Mouse (Mus musculus) CD4-positive helper T cell, adult 2 months (primary cell): ENCODE measurements at regions not wholly inside any gene's neighbourhood (a gene's known extent, or its start where the extent isn't known, plus 50 kb on each side); places are given as distances from the start of the nearest gene placed in this dataset.

Experiments used
- DNase-seq: peaks from one replicate; pipeline ENCODE4 v3.0.0-alpha.2; 2012; ENCODE audit warnings: low read depth, missing footprints, low spot score

DNA sequence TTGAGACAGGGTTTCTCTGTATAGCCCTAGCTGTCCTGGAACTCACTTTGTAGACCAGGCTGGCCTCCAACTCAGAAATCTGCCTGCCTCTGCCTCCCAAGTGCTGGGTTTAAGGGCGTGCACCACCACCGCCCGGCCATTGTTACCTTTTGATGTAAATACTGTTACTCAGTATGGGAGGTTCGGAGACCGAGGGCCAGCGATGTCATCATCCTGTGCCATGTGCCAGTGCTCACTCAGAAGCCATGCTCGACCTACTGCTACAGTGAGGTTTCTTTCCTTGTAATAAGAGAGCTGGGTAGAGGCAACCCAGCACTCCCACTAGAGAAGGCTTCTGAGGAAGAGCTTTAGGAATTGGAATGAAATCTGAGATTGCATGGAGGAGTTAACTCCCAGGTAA lies 191.6 kb upstream of the Tgfbr2 start:
- no peak for DNase-seq

DNA sequence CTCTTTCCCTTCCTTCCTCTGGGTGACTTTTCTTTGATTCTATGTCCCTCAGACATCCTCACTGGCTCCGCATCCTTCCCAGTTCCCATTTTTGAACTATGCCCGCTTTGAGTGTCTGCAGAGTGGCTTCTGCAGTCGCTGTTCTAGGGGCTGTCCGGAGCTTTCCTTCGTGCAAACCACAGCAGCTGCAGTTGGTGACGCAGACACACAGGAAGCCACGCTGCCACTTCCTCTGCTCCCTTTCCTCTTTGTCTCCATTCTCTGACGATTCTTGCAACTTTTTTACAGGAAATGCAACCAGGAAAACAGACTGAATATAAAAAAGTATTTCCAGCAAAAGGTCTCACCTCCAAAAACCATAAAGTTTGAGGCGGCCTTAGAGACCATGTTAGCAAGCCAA lies 191.0 kb upstream of the Tgfbr2 start:
- peak; percentile 91 for DNase-seq

- no peak for DNase-seq
These were observed 190.5 kb upstream of the Tgfbr2 start for GRCm38 (mm10) chr9:116365701-116366100.

- no peak for DNase-seq
These were observed 190.0 kb upstream of the Tgfbr2 start for GRCm38 (mm10) chr9:116365016-116365685.

- no peak for DNase-seq
These were observed 185.9 kb upstream of the Tgfbr2 start for GRCm38 (mm10) chr9:116361092-116361491.

DNA sequence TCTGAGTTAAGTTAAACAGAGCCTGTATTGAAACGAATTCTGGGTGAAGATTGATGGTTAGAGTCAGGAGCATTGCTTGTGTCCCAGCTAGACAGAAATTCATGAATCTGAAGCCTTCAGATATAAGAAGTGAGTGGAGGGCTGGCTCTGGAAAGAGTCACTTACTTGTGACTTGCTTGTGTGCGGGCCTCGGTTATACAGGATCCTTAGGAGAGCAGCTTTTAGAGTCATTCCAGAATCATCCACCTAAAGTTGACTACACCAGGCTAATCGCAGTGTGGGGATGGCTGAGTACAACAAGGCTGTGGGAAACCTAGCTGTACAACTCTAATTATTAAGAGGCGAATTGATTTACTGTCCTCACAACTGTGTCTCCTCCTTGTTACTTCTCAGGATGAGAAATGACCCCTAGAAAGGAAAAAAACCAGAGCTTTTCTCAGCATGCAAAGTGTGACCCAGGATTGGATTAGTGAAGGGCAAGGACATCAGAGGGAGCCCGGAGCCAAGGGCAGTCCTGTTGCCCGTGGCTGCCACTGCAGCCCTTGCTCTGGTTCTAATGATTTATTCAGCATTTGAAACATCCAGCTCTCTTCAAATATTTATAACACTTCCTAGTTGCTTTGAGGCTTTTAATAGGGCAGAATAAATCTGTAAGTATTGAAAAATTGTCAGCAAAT lies 179.0 kb upstream of the Tgfbr2 start:
- DNase-seq = no peak

GRCm38 (mm10) chr9:116352801-116353494 lies 177.8 kb upstream of the Tgfbr2 start:
- no peak for DNase-seq

- no peak for DNase-seq
These were observed 175.8 kb upstream of the Tgfbr2 start for GRCm38 (mm10) chr9:116350804-116351547.

DNA sequence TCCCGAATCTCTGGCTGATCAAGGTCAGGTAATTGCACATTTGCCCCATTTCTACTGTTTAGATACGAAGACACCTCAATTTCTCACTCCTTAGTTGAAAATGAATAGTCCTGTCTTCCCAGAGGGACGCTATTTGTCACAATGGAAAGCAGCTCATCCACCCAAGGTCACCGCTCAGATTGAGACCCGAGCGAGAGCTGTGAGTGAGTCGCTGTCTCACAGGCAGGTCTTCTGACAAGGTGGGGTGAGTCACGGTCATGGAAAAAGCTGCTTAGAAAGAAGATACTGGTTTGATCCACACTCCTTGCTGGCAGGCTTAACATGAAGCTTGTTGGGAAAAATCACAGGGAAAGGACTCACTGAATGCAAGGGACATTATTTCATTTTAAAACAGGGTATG lies 171.9 kb upstream of the Tgfbr2 start:
- DNase-seq = no peak

DNA sequence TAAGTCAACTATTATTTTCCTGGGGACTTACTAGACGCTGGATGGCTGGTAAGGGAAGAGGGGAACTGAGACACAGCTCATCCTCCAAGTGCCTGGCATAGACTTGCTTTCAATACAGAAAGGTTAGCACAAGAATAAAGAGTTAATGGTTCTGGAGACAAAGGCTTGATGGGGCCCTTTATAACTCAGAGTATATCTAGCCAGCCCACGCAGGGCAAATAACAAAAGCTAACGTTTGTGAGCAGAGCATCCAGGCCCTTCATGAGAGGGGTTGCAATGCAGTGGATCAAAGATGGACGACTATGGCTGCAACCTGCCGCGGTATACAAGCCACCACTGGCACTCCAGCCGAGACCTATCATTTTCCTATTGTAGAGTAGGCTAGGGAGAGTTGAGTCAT lies 171.3 kb upstream of the Tgfbr2 start:
- no peak for DNase-seq

GRCm38 (mm10) chr9:116343086-116343481 lies 167.9 kb upstream of the Tgfbr2 start:
- DNase-seq = no peak

GRCm38 (mm10) chr9:116342446-116343085 lies 167.4 kb upstream of the Tgfbr2 start:
- DNase-seq = no peak

GRCm38 (mm10) chr9:116342009-116342408 lies 166.8 kb upstream of the Tgfbr2 start:
- no peak for DNase-seq

- DNase-seq = peak; percentile 80
These were observed 165.8 kb upstream of the Tgfbr2 start for GRCm38 (mm10) chr9:116340952-116341351.

GRCm38 (mm10) chr9:116338729-116339100 lies 163.6 kb upstream of the Tgfbr2 start:
- DNase-seq = no peak

GRCm38 (mm10) chr9:116338093-116338728 lies 163.1 kb upstream of the Tgfbr2 start:
- peak; percentile 91 for DNase-seq

DNA sequence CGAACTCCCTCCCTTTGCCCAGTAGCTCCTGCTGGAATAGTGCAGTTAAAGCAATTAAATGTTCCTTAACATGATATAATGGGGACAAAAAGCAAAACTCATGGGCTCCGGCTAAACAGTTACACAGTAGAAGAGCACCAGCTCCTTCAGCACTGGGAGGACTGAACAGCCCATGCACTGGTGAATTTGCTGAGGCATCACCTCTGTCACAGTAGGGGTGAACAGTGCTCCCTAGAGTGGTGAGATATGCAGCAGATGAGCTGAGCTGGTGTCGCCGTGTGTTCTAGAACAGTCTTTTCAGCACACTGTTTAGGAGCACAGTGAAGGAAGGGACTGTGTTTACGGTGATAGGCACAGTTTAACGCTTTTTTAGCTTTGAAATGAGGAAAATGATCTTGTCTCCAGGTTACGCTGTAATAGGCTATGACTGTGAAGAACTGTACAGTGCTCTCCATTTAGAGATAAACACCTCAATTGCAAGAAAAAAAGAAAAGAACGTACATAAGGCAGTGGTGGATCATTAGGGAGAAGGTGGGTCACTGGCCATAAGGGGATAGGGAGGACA lies 162.4 kb upstream of the Tgfbr2 start:
- peak; percentile 48 for DNase-seq

DNA sequence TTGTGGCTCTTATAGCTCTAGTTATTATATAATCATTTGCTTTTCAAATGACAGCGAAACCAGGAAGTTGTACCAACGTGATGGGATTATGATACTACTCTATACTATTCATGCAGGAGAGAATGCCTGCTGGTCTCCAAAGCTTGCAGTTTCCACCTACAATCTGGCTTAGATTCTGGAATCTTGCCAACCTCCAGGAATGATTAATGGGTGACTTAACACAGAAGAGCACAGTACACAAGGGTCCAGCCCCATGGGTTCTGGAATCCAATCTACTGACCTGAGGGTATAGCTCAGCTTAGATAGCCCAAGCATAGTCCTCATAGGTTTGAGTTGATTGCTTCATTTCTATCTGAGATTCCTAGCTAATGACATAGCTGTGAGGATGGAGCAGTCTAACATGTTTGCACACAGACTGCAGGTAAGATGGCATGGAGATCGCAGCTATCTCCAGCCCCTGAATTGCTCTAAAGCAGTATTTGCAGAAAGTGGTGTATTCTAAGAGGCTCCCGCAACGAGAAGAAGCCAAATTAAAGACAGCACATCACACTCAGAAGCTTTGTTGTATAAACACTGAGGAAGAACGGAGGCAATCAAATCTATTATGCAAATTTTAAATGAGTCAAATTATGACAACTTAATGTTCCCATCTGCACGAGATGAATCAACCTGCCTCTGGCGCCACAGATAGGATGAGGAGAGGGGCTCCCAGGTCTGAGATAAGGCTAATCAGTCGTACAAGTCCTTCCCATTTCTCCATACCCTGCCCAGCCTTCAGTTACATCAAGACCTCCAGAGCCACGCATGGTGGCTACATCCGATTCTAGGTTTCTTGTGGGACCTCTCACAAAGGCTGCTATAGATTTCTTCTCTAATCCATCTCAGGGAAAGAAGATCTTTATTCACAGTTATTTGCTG lies 160.7 kb upstream of the Tgfbr2 start:
- DNase-seq = no peak

GRCm38 (mm10) chr9:116333956-116334463 lies 158.8 kb upstream of the Tgfbr2 start:
- DNase-seq = no peak
